Mouse (Mus musculus) forebrain, embryonic 15.5 days (tissue): ENCODE data around the gene Coq6. TPM values are rescaled to one million over a fixed set of nuclear protein-coding genes. Genes with fewer than 3 reads are reported as not detected.

ENCODE experiments used
- ATAC-seq: fragments of 200-750 bp; cut with Nextera tagmentation; replicated peaks from 2 replicates; pipeline ENCODE4 v1.8.0; 2017; ENCODE audit warnings: mild to moderate bottlenecking, moderate TSS enrichment, moderate library complexity
- H3K27ac ChIP-seq: fragments of 300-500 bp; sonication (generic); replicated peaks from 2 replicates; pipeline ENCODE4 v1.5.1; 2015; ENCODE audit warnings: mild to moderate bottlenecking, inconsistent platforms
- H3K27me3 ChIP-seq: fragments of 300-500 bp; sonication (generic); 2 replicates; pipeline ENCODE4 v1.6.1; 2015; ENCODE audit warnings: inconsistent platforms
- H3K36me3 ChIP-seq: fragments of 300-500 bp; sonication (generic); 2 replicates; pipeline ENCODE4 v1.6.1; 2015; ENCODE audit warnings: mild to moderate bottlenecking, inconsistent platforms
- H3K4me1 ChIP-seq: fragments of 300-500 bp; sonication (generic); 2 replicates; pipeline ENCODE4 v1.6.1; 2015; ENCODE audit warnings: inconsistent platforms
- H3K4me2 ChIP-seq: fragments of 300-500 bp; sonication (generic); replicated peaks from 2 replicates; pipeline ENCODE4 v1.6.1; 2015; ENCODE audit warnings: mild to moderate bottlenecking, inconsistent platforms
- H3K4me3 ChIP-seq: fragments of 300-500 bp; sonication (generic); 2 replicates; pipeline ENCODE4 v1.5.1; 2015; ENCODE audit warnings: mild to moderate bottlenecking, inconsistent platforms
- H3K9ac ChIP-seq: fragments of 300-500 bp; sonication (generic); replicated peaks from 2 replicates; pipeline ENCODE4 v1.6.1; 2015; ENCODE audit warnings: mild to moderate bottlenecking, inconsistent platforms
- H3K9me3 ChIP-seq: fragments of 300-500 bp; sonication (generic); 2 replicates; pipeline ENCODE4 v1.6.1; 2016; ENCODE audit warnings: inconsistent platforms
- WGBS: fragments of 180-500 bp; shearing (Covaris S2); methylation state at CpG from one replicate; pipeline ENCODE4 v1.1.7; 2015; ENCODE audit warnings: mixed read lengths; 5-methylcytosine and 5-hydroxymethylcytosine counted together
- polyA plus RNA-seq: library from polyadenylated mRNA; unstranded; fragments of >200 nt; fragmentation: Nextera tagmentation; extraction: Ambion mirVana; gene quantifications from 2 replicates; pipeline ENCODE4 v1.2.1, GENCODE M21; 2015

The Coq6 gene
- polyA plus RNA-seq, 1 experiment from 2014 or later: 50.3 TPM

DNA sequence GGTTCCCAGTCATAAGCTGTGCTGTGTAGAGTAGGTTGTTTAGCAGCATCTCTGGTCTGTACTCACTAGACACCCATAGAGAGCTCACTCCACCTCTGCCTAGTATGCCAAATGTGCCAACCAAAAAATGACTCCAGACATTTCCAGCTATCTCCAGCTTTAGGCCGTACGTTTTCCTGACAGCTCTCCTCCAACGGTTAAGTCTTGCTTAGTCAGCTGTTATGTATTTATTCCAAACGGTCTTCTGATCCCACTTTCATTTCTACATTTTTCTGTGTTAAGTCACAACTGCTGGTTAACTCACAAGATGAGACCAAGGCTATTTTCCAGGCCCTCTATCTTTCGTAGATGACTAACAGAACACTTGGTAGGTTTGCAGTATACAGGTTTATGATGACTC is 37.2 kb downstream of the Coq6 start:
- no peaks in the 10 kb centered on the region for H3K9me3 ChIP-seq
- H3K27ac ChIP-seq: no peak overlapping the region
- no peak for ATAC-seq
- no peaks in the 10 kb centered on the region for H3K4me1 ChIP-seq
- no peak overlapping the region for H3K4me2 ChIP-seq
- H3K27me3 ChIP-seq: no peaks in the 10 kb centered on the region
- no peak overlapping the region for H3K4me3 ChIP-seq
- H3K36me3 ChIP-seq: no peaks in the 10 kb centered on the region
- H3K9ac ChIP-seq: no peak overlapping the region
- 90% methylated on average over 5 of the region's 5 CpGs for WGBS

DNA sequence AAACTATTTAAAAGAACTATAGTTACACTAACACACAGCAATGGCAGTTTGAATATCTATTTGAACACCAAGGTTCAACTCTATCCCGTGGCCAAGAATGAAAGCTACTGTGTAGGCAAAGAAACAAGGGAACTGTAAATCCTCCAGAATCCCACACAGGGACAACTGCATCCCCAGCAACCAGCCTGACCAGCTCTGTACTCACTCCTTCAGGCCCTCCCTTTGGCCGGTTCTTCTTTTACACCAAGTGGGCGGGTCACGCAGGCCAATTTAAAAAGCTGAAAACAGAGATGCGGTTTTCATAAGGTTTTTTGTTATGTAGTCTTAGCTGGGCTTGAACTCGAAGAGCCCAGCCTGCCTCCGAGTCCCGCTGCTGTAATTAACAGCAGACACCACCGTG is 37.7 kb downstream of the Coq6 start:
- no peak for ATAC-seq
- H3K9me3 ChIP-seq: no peaks in the 10 kb centered on the region
- H3K4me3 ChIP-seq: no peak overlapping the region

DNA sequence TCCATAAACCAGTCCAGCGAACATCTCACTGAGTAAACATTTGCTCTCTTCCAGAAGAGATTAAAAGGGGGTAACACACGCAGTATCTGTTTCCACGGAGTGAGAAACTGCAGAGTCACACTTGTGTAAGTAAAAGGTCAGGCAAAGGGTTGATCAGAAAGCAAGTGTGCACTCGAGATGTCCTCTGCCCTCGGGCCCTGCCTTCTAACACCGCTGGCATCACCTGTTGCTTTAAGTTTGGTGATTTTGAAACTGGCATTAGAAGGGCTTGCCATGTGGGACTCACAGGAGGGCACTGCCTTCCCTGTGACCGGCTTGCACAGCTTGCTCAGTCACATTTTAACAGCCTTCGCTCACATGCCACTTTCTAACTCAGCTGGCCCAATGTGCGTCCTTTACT is 38.2 kb downstream of the Coq6 start:
- 87% methylated on average over 9 of the region's 9 CpGs for WGBS
- ATAC-seq: no peak
- Histone ChIP-seq H3K9ac (no peak overlapping the region), H3K27me3 (no peaks in the 10 kb centered on the region), H3K9me3 (no peaks in the 10 kb centered on the region), H3K36me3 (no peaks in the 10 kb centered on the region), H3K4me3 (no peak overlapping the region), H3K27ac (no peak overlapping the region), H3K4me1 (no peaks in the 10 kb centered on the region), H3K4me2 (no peak overlapping the region)

More for the DNA sequence above, 37.7 kb downstream of the Coq6 start:
- 85% methylated on average over 9 of the region's 9 CpGs for WGBS
- no peaks in the 10 kb centered on the region for H3K27me3 ChIP-seq
- H3K4me2 ChIP-seq: no peak overlapping the region
- H3K27ac ChIP-seq: no peak overlapping the region
- no peaks in the 10 kb centered on the region for H3K36me3 ChIP-seq
- no peaks in the 10 kb centered on the region for H3K4me1 ChIP-seq
- no peak overlapping the region for H3K9ac ChIP-seq

DNA sequence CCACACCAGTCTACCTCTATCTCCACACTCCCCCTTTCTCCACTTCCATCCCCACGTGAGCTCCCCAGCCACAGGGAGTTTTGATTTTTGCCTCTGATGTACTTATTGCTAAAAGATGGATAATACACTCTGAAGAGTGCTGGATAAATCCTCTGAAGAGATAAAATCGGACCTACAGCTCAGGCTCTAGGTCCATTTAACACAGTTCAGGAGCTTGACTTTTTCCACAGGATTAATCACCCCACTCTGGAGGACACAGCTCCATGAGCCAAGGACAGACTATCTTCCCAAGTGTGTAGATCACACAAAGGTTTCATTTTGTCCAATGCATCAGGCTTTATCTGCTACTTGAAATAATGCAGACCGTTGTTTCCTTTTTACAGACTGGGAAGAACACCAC is 38.6 kb downstream of the Coq6 start:
- Histone ChIP-seq H3K9me3 (no peaks in the 10 kb centered on the region), H3K4me1 (no peaks in the 10 kb centered on the region), H3K27ac (no peak overlapping the region), H3K4me2 (no peak overlapping the region), H3K9ac (no peak overlapping the region), H3K4me3 (no peak overlapping the region), H3K27me3 (no peaks in the 10 kb centered on the region), H3K36me3 (no peaks in the 10 kb centered on the region)
- WGBS: 91% methylated on average over 3 of the region's 3 CpGs
- no peak for ATAC-seq

DNA sequence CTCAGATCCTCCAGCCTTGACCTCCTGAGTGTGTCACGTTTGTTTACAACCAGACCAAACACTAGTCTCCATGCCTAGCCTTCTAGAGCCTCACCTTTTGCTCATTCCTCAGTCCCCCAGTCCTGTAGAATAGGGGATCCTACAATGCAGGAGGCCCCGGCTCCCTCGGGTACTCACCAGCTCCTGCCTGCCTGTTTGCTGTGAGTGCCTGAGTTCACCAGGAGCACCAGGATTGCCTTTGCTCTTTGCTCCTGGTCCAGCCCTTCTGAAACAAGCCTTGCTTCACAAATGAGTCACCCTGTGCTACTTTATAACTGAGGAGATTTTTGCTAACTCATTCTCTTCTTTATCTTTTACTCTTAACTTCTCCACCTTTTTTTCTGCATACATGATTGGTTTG is 39.2 kb downstream of the Coq6 start:
- H3K4me3 ChIP-seq: no peak overlapping the region
- ATAC-seq: no peak
- 76% methylated on average over 3 of the region's 3 CpGs for WGBS
- H3K9ac ChIP-seq: no peak overlapping the region
- no peak overlapping the region for H3K27ac ChIP-seq
- H3K4me1 ChIP-seq: no peaks in the 10 kb centered on the region
- H3K27me3 ChIP-seq: no peaks in the 10 kb centered on the region
- no peaks in the 10 kb centered on the region for H3K9me3 ChIP-seq
- H3K36me3 ChIP-seq: no peaks in the 10 kb centered on the region
- no peak overlapping the region for H3K4me2 ChIP-seq

DNA sequence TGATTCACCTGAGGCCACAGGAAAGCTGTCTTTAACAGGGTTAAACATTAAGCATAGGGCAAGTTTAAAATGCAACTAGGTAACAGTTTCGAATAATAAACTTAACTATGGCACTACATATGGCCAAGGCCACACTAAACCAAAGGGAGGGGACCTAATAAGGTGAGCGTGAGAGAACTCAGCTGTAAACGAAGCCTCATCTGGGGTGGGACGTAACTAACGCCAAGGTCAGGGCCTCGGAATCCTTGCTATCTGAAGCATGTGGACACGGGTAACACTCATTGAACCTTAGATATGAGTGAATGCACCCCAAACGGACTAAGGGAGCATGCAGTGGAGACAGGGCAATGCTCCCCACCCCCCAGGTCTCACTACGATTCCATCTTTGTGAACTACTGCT is 41.5 kb downstream of the Coq6 start:
- no peak overlapping the region for H3K4me2 ChIP-seq
- no peaks in the 10 kb centered on the region for H3K9me3 ChIP-seq
- no peak overlapping the region for H3K4me3 ChIP-seq
- no peaks in the 10 kb centered on the region for H3K27me3 ChIP-seq
- H3K27ac ChIP-seq: no peak overlapping the region
- WGBS: 82% methylated on average over 9 of the region's 9 CpGs
- ATAC-seq: no peak
- H3K4me1 ChIP-seq: peaks cover 4% of the 10 kb centered on the region
- H3K9ac ChIP-seq: no peak overlapping the region
- no peaks in the 10 kb centered on the region for H3K36me3 ChIP-seq

DNA sequence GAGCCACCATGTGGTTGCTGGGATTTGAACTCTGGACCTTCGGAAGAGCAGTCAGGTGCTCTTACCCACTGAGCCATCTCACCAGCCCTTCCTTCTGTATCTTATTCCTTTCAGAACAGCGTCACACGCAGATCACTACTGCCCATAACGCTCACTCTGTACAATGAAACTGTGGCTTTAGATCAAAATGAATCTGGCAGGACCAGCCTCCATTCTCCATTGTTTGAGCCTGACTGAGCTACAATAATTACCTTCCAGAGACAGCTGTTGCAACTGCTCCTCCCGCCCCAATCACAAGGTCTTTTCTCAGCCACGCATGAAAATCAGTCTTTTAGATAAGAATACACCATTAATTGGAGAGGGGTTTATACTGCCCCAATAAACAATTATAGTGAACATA is 43.1 kb downstream of the Coq6 start:
- Histone ChIP-seq H3K27me3 (no peaks in the 10 kb centered on the region), H3K36me3 (no peaks in the 10 kb centered on the region), H3K4me2 (no peak overlapping the region), H3K9ac (no peak overlapping the region), H3K9me3 (no peaks in the 10 kb centered on the region), H3K27ac (no peak overlapping the region), H3K4me3 (no peak overlapping the region), H3K4me1 (peaks cover 10% of the 10 kb centered on the region)
- 48% methylated on average over 6 of the region's 6 CpGs for WGBS
- no peak for ATAC-seq

DNA sequence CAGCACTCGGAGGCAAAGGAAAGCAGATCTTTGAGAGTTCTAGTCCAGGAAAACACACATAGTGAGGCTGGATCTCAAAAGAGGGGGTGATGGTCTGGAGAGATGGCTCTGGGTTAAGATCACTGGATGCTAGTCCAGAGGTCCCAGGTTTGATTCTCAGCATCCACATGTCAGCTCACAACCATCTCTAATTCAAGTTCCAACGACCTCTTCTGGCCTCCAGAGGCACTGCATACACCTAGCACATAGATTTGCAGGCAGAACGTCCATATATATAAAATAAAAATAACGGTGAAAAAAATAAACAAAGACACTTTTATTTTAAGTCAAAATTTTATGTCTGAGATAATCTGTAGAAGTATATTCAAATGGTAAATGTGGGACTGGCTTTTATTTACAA is 45.8 kb downstream of the Coq6 start:
- 61% methylated on average over 4 of the region's 4 CpGs for WGBS
- Histone ChIP-seq H3K9me3 (no peaks in the 10 kb centered on the region), H3K27ac (no peak overlapping the region), H3K9ac (no peak overlapping the region), H3K36me3 (peaks cover 2% of the 10 kb centered on the region; the same call in 1 of the 2 replicates), H3K4me1 (peaks cover 12% of the 10 kb centered on the region), H3K27me3 (no peaks in the 10 kb centered on the region), H3K4me2 (no peak overlapping the region), H3K4me3 (no peak overlapping the region)
- no peak for ATAC-seq

DNA sequence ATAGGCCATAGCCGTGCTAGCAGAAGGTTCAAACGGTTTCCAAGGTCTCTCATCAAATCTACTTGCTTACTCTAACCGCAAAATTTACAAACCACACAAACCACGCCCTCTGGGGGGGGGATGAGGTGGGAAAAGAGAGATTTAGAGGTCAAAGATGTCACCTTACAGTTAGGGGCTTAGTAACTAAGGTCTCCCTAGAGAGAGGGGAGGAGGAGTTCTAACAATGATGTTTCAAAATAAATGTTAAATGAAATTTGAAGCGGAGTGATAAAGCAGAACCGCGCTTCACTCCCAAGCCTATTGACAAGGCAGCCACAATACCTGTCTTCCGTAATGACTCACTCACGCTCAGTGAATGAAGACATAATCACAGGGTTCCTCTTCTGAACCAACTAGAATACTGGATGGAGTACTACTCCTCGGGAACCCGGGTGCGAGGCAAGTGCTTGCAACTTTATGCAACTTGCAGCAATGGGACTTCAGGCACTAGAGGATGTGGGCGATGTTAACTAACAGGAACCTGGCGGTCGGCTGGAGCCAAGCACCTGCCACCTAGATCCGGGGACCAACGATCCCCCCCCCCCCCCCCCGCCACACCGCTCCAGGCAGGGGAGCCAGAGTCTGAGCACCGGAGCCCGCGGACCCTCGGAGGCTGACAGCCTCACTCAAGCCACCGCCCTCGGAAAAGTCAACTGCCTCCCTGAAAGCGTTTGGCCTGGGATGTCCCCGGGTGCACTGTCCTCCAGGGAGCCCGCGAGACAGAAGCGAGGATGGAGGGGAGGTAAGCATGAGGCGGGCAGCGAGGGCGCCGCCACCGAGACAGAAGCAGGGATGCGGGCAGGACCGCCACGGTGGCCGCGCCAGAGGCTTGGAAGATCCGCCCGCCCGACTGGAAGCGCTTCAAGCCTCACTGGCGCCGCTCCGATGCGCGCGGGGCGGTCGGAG is 46.7 kb downstream of the Coq6 start:
- WGBS: 2% methylated on average over 52 of the region's 52 CpGs
- H3K4me2 ChIP-seq: peak overlapping the region; percentile 84

DNA sequence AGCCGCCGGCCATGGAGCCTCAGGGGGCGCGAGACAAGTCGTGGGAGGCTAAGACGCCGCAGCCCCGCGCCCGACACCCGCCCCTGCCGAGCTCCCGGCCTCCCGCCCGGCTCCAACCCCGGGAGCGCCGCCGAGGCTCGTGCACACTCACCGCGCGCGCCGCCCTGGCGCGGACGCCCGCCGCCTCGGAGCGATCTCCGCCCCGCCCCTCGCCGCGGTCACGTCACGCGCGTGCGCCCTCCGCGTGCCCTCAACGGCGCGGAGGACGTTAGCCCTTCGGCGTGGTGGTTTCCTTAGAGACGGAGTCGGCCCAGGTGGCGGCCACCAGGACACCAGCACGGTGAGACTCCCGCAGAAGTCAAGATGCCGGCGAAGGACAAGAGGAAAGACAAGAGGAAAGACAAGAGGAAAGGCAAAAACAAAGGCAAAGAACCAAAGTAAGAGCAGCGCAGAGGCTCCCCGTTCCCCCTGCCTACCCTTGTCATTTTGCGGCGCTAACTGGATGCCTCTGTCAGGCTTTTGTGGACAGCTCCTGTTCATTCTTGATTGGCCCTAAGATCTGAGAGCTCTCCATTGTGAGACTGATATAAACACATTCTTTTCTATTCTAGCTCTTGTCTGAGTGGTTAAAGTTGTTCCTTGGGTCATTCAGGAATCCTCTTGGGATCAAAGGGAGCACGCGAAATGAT is 47.5 kb downstream of the Coq6 start, which contains the start of the genes Entpd5 and Bbof1:
Gene Entpd5, minus strand, starts transcription at position 211 of the 689 bp plus-strand sequence.
Gene Bbof1, plus strand, starts transcription at position 253 of the 689 bp plus-strand sequence.
- under 1% methylated on average over 58 of the region's 63 CpGs for WGBS
- Histone ChIP-seq H3K36me3 (peaks cover 2% of the 10 kb centered on the region; the same call in 1 of the 2 replicates), H3K9ac (peak within 1 kb of the TSS; percentile 79), H3K4me1 (peaks cover 12% of the 10 kb centered on the region), H3K4me2 (peak within 1 kb of the TSS; percentile 84), H3K4me3 (peak within 1 kb of the TSS; percentile 76), H3K27ac (peak within 1 kb of the TSS; percentile 89), H3K27me3 (no peaks in the 10 kb centered on the region), H3K9me3 (no peaks in the 10 kb centered on the region)
- ATAC-seq: peak; percentile 93

More for the DNA sequence above, 46.7 kb downstream of the Coq6 start:
- H3K9me3 ChIP-seq: no peaks in the 10 kb centered on the region
- peak; percentile 75 for ATAC-seq
- peak overlapping the region; percentile 79 for H3K9ac ChIP-seq
- H3K27ac ChIP-seq: peak overlapping the region; percentile 89
- H3K36me3 ChIP-seq: peaks cover 2% of the 10 kb centered on the region; the same call in 1 of the 2 replicates
- H3K4me1 ChIP-seq: peaks cover 12% of the 10 kb centered on the region
- peak overlapping the region; percentile 76 for H3K4me3 ChIP-seq
- no peaks in the 10 kb centered on the region for H3K27me3 ChIP-seq

DNA sequence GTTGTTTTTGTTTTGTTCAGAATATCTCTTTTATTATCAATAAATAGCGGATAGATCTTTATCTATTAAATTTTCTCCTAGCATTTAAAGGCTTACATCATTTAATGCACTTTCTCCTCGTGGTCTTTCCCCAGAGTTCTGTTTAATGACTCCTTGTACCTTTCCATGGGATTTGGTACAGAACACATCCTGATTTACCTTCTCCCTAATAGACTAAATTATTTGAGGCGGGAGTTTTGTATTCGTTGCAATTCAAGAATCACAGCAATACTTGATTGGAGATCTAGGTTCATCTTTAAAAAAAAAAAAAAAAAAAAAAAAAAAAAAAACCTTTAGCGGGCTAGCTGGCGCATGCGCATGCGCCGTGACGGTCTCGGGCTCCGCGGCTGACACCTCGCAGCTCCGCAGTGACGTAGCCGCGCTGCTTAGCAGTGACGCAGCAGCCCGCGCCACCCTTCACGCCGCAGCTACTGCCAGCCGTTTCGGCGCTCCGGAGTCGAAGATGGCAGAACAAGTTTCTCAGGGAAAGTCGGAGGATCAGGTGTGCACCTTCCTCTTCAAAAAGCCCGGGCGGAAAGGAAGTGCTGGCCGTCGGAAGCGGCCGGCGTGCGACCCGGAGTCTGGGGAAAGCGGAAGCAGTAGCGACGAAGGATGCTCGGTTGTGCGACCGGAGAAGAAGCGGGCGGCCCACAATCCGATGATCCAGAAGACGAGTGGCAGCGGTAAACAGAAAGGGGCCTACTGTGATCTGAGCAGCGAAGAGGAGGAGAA is 55.6 kb downstream of the Coq6 start, which contains the start of gene Rnf113a2:
Gene Rnf113a2, plus strand, starts transcription at position 363 of the 771 bp plus-strand sequence.
- H3K4me2 ChIP-seq: peak within 1 kb of the TSS; percentile 82
- 2% methylated on average over 50 of the region's 50 CpGs for WGBS
- H3K9me3 ChIP-seq: no peaks in the 10 kb centered on the region
- peak within 1 kb of the TSS; percentile 67 for H3K4me3 ChIP-seq
- peak within 1 kb of the TSS; percentile 67 for H3K9ac ChIP-seq
- H3K36me3 ChIP-seq: no peaks in the 10 kb centered on the region
- peaks cover 6% of the 10 kb centered on the region; the same call in 1 of the 2 replicates for H3K4me1 ChIP-seq
- H3K27me3 ChIP-seq: no peaks in the 10 kb centered on the region
- peak within 1 kb of the TSS; percentile 83 for H3K27ac ChIP-seq
- ATAC-seq: peak; percentile 97
